Mouse (Mus musculus) testis, postnatal 14 days (tissue): ENCODE results near the gene Clmp.
A peak's percentile ranks its signal among the peaks of the same experiment; 100 is the strongest.
"Not testable (repeated sequence)": the region's sequence is repeated elsewhere in the genome, so short reads cannot be mapped to it uniquely, and the experiment has no call there.

Experiments
- DNase-seq: peaks from one replicate; pipeline ENCODE4 v3.0.0; 2021; ENCODE audit warnings: low spot score

Clmp gene

DNA sequence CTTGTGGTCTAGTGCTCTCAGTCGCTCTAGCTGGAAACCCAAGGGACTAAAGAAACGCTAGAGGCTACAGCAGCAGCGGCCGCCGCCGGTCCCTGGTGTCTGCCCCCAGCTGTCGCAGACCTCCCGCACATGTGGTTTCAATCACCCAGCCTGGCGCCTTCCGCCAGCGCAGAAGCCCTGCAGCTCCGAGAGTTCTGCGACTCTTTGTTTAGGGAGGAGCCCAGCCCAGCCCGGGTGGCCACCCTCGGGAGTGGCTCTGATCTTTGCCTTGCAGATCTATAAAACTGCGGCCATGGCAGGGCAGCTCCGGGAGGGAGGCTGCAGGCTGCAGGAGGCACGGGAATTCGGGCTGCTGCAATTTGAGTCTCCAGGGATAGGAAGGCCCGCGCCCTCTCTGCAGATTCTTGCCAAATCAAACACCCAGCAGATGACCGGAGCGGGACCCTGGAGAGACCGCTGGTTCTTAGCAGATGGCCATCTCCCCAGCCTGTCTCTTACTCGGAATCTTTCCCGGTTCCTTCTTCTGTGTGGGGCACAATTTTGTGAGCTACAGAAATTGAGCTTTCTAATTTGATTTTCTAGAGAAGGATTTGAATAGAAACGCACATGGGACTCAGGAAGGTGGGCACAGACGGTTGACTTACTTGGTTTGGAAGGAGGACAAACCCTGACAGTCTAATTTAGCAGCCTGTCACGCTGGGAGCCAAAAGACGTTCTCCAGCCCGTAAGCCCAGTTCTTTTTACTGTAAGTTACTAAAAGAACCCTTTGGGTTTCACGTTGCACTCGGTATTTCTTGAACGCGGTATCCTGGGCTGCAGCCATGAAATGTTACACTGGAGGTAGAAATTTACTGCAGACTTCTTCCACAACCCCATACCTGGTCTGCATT lies 45.2 kb downstream of the Clmp start:
- DNase-seq: peak; percentile 38

DNA sequence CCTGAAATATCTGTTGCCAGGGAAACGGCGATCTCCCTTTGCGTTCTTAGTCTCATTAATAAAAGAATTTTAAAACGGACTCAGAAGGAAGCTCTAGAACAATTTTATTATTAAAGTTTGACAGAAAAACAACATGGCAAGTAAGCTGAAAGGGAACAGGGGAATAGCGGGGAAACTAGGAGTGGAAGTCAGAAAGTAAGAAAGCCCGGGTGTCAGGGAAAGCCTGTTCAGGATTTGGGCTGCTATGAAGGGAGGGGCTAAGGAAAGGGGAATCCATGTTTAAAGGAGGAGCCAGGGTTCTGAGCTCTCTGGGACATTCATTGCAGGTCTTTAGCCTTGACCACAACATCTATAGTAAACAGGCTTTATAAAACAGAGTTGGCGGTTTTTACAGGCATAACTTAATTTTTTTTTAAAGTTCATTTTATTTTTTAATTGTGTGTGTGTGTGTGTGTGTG lies 45.9 kb downstream of the Clmp start:
- DNase-seq: no peak

DNA sequence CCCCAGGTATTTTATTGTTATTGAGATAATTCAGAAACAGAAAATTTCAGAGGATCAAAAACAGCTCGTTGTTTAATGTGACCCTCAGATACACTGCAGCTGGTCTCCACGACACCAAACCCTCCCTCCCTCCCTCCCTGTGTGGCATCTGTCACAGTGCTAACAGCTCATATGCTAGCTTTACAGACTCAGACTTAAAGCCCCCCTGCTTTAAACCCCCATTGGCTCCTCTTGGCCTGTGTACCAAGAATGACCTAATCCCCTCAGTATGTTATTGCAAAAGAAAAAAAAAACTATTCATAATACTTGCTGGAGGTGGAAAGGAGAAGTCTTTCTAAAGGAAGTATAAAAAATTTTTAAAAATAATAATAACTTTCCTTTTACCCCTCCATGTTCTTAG lies 46.5 kb downstream of the Clmp start:
- DNase-seq: no peak

DNA sequence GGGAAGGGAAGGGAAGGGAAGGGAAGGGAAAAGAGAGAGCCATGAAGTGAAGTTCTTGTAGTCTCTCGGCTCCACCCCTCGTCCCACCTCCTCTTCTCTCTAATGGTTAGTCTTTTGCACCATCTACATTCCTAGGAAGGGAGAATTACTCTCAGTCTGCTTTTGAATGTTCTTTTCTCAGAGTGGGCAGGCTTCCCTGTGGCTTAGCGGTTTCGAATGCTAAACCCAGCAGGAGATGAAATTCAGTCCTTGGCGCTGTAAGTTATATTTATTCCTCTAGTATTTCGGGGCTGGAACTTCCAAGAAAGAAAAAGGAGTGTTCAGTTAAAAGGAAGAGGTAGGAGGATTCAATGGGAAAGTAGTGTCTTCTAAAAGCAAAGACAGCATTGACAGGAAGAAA lies 51.4 kb downstream of the Clmp start:
- DNase-seq: no peak

DNA sequence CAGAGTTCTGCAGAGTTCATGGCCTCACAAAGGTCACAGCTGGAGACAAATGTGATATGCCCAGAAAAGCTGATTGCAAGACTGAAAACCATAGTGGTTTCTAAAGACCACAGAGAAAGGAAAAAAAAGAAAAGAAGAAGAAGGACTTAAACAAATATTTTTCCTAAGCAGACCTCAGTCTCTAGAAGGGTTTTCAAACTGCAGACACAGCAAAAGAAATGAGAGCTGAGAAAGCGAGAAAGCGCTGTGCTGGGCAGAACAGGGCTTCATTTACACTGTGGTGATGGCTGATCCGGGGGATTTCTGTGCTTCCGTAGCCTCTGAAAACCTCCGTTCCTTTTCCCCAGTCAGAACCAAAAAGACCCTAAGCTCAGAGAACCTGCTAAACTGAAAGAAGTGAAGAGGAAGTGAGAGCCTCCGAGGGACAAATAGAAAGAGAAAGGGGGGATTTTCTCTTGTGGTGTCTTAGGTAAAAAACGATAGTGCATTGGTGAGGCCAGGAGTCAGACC lies 57.8 kb downstream of the Clmp start:
- DNase-seq: no peak

DNA sequence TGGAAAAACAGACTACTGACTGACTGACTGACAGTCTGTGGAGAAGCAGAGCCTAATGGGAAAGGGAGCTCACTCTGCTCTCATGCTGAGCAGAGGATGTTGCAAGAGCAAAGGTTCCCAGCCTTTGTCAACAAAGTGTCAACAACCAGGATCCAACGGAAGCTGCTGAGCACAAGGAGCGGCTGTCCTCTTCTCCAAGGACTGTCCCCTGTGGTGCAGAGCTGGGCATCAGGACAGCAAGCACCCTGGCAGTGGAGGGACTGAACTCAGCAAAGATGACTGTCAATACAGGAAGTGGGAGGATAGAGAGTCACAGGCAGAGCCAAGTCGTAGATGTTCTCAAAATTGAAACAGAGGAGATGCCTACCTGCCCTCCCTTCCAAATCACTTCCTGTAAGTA lies 58.5 kb downstream of the Clmp start:
- no peak for DNase-seq

DNA sequence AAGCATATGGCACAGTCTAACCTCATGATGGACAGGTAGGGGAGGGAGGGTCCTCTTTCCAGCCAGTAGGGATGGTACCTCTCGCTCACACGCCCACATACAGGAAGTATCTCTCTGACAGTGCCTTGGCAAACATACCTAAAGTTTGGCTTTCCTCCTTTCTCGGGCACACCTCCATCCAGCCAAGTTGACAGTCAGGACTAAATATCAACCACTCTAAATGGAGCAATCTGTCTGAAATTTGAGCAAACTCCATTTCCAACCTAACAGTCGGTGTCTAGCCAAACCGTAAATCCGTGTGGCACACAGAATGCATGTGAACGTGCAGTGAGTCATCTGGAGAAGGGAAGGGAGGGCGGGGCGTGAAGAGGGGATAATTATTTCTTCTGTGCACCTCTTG lies 61.0 kb downstream of the Clmp start:
- DNase-seq: no peak

DNA sequence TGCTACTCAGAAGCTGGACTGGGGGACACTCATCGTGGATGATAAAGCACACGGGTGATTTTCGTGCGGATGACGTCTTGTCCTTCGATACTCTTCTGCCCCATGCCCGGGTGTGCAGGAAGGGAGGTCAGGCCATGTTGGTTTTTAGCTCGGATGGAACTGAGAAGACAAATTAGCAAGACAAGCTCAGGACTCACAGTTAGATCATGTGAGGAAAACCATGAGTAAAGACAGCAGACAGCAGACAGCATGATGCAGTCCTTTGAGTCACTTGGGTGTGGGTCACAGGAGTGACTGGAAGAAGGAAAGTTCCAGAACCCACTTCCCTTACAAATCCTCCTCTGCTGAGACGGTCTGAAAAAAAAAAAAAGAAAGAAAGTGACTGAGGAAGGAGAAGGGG lies 61.5 kb downstream of the Clmp start:
- DNase-seq: no peak

DNA sequence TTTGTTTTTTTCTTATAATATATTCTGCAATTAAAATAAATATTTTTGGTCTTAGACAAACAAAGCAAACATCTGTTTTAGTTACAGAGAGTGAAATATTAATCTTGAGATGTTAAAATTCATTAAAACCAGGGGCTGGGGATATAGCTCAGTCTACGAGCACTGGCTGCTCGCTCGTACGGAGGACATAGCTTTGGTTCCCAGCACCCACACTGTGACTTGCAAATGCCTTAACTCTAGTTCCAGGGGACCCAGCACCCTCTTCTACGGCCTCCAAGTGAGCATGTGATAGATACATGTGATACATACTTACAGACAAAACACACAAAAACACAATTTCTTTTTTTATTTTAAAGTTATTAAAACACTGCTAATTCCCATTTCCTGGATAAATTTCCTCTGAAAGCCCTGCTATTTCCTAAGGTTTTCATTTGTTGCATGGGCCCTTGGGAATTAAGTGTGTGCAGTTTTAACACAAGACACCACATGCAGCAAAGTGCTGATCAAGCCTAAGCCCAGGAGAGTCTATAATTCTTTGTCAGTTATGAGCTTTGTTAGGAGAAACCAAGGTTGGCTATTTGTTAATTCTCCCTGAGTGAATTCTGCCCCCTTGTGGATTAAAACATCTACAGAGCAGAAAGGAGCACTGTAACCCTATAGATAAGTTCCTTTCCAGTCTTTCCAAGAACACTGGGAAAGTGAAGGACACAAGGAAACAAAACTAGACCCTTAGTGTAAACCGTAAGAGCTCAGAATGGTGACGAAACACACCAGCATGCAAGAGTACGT lies 64.3 kb downstream of the Clmp start:
- no peak for DNase-seq

DNA sequence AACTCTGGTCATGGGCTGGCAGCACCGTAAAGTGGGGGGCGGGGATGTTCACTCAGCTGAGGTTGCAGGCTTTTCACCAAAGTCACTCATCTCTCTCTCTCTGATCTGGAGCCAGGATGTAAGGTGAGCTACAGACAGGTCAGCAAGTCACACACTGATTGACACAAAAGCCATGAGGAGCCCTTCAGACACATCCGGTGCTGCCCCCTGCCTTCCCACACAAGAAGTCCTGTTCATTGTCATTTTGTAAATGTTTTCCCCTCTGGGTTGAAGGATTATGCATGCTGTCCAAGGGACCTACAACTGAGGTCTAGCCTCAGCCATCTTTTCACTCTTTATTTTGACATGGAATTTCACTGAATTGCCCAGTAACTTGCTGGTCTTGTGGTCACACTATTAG lies 66.0 kb downstream of the Clmp start:
- DNase-seq: no peak

DNA sequence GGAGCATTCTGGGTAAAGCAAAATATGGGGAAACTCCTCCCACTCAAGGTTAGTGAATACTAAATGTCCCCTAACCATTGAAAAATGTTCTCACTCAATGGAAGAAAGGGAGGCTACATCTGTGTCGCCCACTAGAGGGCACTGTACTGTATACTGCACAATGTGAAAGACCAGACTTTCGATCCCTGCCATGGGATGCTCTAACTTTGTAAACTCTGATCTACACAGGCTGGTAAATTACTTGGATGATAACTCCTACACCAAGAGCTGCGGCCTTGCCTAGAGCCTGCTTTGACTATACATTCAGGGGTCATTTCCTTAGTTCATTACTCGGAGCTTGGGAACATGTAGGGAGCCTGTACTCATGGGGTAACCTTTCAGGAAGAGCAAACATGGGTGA lies 70.6 kb downstream of the Clmp start:
- peak; percentile 33 for DNase-seq

DNA sequence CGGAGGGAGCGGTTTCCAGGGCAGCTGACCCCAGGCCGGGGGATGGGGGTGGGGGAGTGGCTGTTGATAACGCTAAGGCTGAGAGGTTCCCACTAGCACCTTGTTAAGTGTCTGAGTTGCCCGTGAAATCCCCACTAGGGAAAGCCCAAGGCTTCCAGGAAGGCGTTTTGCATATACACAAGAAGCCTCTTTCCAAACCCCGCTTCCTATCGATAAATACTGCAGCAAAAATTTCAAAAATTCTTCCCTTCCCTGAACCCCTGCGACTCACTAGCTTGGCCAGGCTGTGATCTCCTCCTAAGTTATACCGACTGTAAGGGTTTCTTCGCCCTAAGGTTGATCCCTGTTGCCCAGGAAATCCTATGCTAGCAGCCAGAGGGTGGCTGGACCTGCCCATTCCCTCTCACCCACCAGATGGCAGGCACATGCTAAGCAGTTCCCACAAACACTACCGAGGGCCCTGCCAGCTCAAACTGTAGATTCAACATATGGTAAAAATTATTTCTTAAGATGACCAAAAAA lies 71.4 kb downstream of the Clmp start:
- DNase-seq: peak; percentile 37

DNA sequence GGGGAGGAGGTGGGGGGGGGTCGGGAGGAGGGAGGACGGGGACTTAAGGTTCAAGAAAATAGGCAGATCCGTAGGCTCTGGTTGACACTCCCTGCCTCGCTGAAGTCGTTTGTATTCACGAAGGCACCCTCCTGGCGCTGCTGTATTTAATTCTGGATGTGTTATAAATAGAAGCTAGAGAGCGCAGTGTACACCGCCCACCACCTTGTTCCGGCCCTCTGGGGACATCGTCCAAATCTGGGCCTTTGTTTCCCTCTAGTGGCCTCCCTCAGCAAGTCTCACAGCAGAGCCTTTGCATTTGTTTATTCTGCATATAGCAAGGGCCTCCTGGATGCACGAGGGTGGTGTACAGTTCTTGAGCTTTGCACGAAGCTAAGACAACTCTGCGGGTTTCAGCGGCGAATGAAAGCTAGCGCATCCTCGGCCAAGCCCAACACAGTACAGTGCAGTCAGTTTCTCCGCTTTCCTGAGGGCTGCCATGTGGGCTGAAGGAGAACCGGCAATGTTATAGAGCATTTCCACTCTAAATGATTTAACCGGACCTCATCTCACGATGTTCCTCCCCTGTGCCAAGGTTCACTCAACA lies 72.0 kb downstream of the Clmp start:
- DNase-seq: peak; percentile 51

DNA sequence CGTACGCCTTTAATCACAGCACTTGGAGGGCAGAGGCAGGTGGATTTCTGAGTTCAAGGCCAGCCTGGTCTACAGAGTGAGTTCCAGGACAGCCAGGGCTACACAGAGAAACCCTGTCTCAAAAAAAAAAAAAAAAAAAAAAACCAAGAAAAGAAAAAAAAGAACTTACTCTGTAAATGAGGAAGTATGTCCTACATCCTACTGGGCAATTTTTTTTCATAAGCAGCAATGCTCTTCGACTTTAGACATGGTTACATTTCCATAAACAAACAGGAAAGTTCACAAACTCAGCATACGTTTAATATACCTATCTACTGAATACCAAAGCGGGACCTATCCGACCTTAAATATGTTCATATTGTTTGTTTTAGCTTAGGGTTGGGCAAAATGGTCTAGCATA lies 76.6 kb downstream of the Clmp start:
- DNase-seq: no peak

DNA sequence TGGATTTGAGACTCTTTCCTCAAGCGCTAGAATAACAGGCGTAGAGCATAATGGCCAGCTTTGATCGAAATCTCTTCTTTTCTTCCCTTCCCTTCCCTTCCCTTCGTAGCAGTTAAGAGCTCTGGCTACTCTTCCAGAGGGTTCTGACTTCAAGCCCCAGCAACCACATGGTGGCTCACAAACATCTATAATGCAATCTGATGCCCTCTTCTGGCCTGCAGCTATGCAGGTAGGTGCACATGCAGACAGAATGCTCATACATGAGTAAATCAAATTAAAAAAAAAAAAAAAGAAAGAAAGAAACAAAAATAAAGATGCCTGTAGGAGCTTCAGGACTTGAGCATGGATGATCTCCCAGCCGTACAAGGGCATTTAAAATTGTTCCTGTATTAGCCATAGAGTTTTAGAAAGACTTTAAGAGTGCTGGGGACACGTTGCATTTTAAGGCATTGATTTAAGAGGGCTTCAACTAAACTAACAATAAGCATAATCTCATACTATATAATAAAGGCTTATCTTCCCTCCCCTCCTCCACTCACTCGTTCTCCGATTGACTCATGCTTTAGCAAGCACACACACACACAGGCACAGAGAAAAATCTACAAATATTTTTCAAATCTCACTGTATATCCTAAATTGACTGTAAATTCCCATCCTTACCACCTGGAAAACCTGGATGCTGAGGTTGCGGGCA lies 79.3 kb downstream of the Clmp start:
- no peak for DNase-seq

DNA sequence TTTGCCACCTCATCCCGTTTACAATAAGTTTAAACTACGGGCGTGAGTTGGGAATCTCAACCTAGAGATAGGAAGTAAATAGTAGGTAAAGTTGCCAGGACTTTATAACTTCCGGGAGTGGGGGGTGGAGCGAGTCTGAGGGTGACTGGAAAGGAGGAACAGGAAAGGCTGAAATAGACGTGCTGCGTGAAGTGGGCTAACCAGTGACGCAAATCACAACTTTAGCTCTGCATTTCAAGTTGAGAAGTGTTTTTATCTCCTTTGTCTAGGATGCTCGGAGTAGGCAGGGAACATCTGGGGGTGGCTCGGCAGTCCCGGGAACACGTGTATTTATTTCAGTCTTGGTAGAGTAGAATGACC lies 79.8 kb downstream of the Clmp start:
- DNase-seq: no peak

DNA sequence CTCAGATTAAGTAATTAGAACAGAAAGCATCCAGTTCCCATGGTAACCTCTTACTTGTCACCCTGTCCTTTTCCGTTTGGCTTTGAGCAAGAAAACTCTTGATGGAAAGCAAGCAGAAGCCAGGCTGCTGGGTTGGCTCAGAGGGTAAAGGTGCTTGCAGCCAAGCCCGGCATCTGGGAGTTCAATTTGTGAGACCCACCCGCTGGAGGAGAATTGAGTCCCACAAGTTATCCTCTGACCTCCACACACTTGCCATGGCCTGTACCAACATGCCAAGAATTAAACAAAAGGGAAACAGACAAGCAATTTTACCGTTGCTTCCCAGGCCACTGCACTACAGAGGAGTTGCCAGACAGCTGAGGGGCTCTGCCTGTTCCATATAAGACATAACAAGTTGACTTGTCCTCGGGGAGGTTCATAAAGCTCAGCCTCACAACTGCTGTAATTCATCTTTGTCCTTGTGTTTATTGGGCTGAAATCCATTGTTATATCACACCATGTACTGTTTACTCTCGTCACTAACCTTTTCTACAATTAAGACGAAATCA lies 80.4 kb downstream of the Clmp start:
- DNase-seq: no peak

DNA sequence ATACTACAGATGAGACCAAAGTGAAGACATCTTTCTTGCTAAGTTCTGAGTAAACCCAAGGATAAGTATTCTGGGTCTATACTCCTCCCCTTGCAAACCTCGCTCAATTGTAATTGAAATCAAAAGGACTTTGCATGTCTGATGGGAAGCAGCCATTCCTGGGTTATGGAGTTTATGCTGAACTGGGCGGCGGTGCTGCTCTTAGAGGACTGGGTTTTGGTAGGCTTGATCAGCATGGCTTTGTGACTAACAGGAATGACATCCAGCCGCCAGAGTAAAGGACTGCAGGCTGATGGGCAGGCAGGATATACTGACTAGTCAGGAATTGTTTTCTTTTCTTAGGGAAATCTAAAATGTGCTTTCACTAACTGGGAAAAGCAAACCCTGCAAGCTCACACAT lies 82.2 kb downstream of the Clmp start:
- no peak for DNase-seq

DNA sequence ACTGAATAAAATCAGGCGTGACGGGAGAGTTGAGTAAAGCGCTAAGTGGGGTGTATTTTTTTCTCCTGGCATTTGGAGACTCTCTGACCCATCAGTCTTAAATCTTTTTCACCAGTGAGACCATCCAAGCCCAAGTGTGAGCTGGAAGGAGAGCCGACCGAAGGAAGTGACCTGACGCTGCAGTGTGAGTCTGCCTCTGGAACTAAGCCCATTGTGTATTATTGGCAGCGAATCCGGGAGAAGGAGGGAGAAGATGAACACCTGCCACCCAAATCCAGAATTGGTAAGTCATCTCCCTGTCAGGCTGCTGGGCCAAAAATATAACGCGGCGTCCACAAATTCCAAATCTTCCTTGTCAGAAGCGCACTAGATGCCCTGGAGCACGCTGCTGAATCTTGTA lies 86.5 kb downstream of the Clmp start:
- DNase-seq: no peak

DNA sequence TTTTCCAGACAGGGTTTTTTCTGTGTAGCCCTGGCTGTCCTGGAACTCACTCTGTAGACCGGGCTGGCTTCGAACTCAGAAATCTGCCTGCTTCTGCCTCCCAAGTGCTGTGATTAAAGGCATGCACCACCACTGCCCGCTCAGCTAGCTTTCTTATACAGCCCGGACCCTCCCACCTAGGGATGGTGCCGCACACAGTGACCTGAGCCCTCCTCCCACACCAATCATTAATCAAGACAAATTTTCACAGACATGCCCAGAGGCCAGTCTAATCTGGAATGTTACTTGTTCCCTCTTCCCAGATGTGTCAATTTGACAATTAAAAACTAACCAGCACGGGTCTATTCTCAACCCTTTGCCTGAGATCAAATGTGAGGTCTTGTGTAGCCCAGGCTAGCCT lies 87.4 kb downstream of the Clmp start:
- DNase-seq: not testable (repeated sequence)

DNA sequence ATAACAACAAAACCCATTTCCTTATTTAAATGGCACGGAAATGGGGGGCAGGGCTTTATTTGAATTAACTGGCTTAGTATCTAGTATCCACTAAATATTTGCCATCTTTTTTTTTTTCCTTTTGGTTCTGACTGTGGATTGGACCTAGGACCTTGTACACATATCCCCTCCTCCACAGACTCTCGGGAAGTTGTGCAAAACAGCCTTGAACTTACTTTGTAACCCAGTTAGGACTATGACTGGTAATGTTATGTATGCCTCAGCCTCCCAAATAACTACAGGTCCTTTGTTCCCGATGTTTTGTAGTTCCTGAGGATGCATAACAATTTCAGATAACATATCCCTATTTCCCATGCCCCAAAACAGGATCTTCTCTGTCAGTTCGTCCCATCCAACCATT lies 88.1 kb downstream of the Clmp start:
- DNase-seq: no peak

DNA sequence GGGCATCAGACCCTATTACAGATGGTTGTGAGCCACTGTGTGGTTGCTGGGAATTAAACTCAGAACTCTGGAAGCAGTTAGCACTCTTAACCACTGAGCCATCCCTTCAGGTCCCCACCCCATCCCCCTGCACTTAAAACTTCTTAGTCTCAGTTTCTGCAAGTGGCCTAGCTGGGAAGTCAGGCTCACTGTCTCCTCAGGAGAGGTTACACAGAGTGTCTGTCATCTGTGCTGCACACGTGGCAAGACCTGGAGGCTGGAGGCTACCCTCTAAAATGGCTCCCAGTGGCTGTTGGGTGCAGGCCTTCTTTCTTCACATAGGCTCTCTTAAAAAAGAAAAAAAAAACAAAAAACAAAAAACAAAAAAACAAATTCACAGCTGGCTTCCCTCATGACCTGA lies 90.3 kb downstream of the Clmp start:
- no peak for DNase-seq
